Mouse (Mus musculus): ENCODE measurements around the gene Kat2b.
A peak's percentile ranks its signal among the peaks of the same experiment; 100 is the strongest.
"Not testable (repeated sequence)": the region's sequence is repeated elsewhere in the genome, so short reads cannot be mapped to it uniquely, and the experiment has no call there.

Gene Kat2b

GRCm38 (mm10) chr17:53661056-53661840, 94.6 kb downstream of the Kat2b start:
- no peak for DNase-seq (ENCODE audit: low spot score in 2 of 2)

GRCm38 (mm10) chr17:53664267-53664666, 97.6 kb downstream of the Kat2b start:
- no peak for DNase-seq (ENCODE audit: low spot score in 2 of 2)

- no peak for DNase-seq (ENCODE audit: low spot score in 2 of 2)
Measured at GRCm38 (mm10) chr17:53664703-53665382, 98.2 kb downstream of the Kat2b start.

- no peak for DNase-seq (ENCODE audit: low spot score in 2 of 2)
Measured at GRCm38 (mm10) chr17:53670453-53670852, 103.8 kb downstream of the Kat2b start.

GRCm38 (mm10) chr17:53678716-53679115, 112.1 kb downstream of the Kat2b start:
- DNase-seq (ENCODE audit: low spot score in 2 of 2), result no peak

- no peak for DNase-seq (ENCODE audit: low spot score in 2 of 2)
Measured at GRCm38 (mm10) chr17:53688321-53688720, 121.7 kb downstream of the Kat2b start.

GRCm38 (mm10) chr17:53688877-53689802, 122.5 kb downstream of the Kat2b start, which contains the start of gene Sgo1:
TSS of gene Sgo1 (minus strand) at chr17:53689333.
- peak; percentile 94 to 98 for DNase-seq (ENCODE audit: low spot score in 2 of 2)

GRCm38 (mm10) chr17:53689946-53690345, 123.3 kb downstream of the Kat2b start:
- DNase-seq (ENCODE audit: low spot score in 2 of 2), result no peak

- peak in 1 of 2 experiments; percentile 18 for DNase-seq (ENCODE audit: low spot score in 2 of 2)
Measured at GRCm38 (mm10) chr17:53694039-53694438, 127.4 kb downstream of the Kat2b start.

GRCm38 (mm10) chr17:53697521-53697920, 130.9 kb downstream of the Kat2b start:
- not testable (repeated sequence) for DNase-seq (ENCODE audit: low spot score in 2 of 2)

- no peak for DNase-seq (ENCODE audit: low spot score in 2 of 2)
Measured at GRCm38 (mm10) chr17:53714453-53714852, 147.8 kb downstream of the Kat2b start.

GRCm38 (mm10) chr17:53715161-53715560, 148.5 kb downstream of the Kat2b start:
- DNase-seq (ENCODE audit: low spot score in 2 of 2), result not testable (repeated sequence)

- DNase-seq (ENCODE audit: low spot score in 2 of 2), result no peak
Measured at GRCm38 (mm10) chr17:53718474-53718873, 151.8 kb downstream of the Kat2b start.

GRCm38 (mm10) chr17:53718916-53719315, 152.3 kb downstream of the Kat2b start:
- DNase-seq (ENCODE audit: low spot score in 2 of 2), result not testable (repeated sequence)

Measured in spleen, postnatal 10 days (tissue).